Mouse (Mus musculus) olfactory bulb, adult 2 months (tissue): ENCODE data around the gene Nat9. TPM values are rescaled to one million over a fixed set of nuclear protein-coding genes. Genes with fewer than 3 reads are reported as not detected.
A peak's percentile ranks its signal among the peaks of the same experiment; 100 is the strongest.

Experiments
- H3K27ac ChIP-seq: fragments of 200-500 bp; 2 replicates; pipeline ENCODE4 v1.5.1; 2012; ENCODE audit warnings: low read depth, low read length; ENCODE audit not compliant: insufficient read depth
- H3K4me1 ChIP-seq: fragments of 200-500 bp; 2 replicates; pipeline ENCODE4 v1.6.1; 2012; ENCODE audit warnings: low read length; ENCODE audit not compliant: control insufficient read depth, insufficient read depth
- H3K4me3 ChIP-seq: fragments of 200-500 bp; 2 replicates; pipeline ENCODE4 v1.5.1; 2012; ENCODE audit warnings: mild to moderate bottlenecking, low read depth, low read length, moderate library complexity; ENCODE audit not compliant: insufficient read depth
- CTCF ChIP-seq: fragments of 200-500 bp; IDR thresholded peaks from 2 replicates; pipeline ENCODE4 v1.5.1; 2012; ENCODE audit warnings: low read depth, mild to moderate bottlenecking, low read length, moderate library complexity; ENCODE audit not compliant: insufficient read depth
- POLR2A ChIP-seq: fragments of 200-500 bp; IDR thresholded peaks from 2 replicates; pipeline ENCODE4 v1.6.1; 2012; ENCODE audit warnings: mild to moderate bottlenecking, low read depth, low read length, moderate library complexity; ENCODE audit not compliant: insufficient read depth
- WGBS: fragments of 180-500 bp; shearing (Covaris S2); methylation state at CpG from one replicate; pipeline ENCODE4 v1.1.7; 2018; 5-methylcytosine and 5-hydroxymethylcytosine counted together
- polyA plus RNA-seq: library from polyadenylated mRNA; stranded (reverse); fragments of >200 nt; gene quantifications from 2 replicates; pipeline ENCODE4 v1.2.4, GENCODE M21; 2012; ENCODE audit warnings: low replicate concordance; ENCODE audit not compliant: missing spikeins, insufficient read depth, insufficient read length

Gene Nat9
- polyA plus RNA-seq, 1 experiment = not detected

- Histone ChIP-seq H3K4me1 (peaks cover 19% of the 10 kb centered on the region), H3K4me3 (no peak overlapping the region), H3K27ac (no peak overlapping the region)
- TF ChIP-seq CTCF (no peak), POLR2A (no peak)
- 72% methylated on average over 18 of the region's 18 CpGs for WGBS
Observed at GRCm38 (mm10) chr11:115217439-115218410, 30.1 kb upstream of the Nat9 start.

GRCm38 (mm10) chr11:115215123-115215522 lies 27.5 kb upstream of the Nat9 start:
- Histone ChIP-seq H3K4me3 (no peak overlapping the region), H3K27ac (no peak overlapping the region), H3K4me1 (peaks cover 26% of the 10 kb centered on the region)
- TF ChIP-seq POLR2A = no peak
- no peak for TF ChIP-seq CTCF
- WGBS = 75% methylated on average over 5 of the region's 5 CpGs

DNA sequence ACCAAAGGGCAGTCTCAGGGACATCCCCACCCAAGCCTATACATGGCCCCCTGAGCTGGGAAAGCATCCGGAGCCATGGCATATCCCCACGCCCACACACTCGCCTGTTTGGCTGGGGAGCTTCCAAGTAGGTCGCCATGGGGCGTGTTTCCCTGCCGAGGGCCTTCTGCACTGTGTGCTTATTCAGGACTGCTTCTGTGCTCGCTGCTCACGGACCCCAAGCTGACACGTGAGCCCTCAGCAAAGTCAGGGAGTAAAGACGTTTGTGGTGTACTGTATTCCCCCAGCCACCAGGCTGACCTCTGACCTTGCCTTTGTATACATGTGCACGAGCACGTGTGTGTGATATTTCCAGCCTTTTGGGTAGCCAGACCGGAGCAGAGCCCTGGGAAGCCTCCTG lies 24.5 kb upstream of the Nat9 start:
- no peak for TF ChIP-seq POLR2A
- TF ChIP-seq CTCF = peak; percentile 7; the same call in 1 of the 2 replicates
- H3K4me3 ChIP-seq = no peak overlapping the region
- H3K4me1 ChIP-seq = peaks cover 31% of the 10 kb centered on the region

DNA sequence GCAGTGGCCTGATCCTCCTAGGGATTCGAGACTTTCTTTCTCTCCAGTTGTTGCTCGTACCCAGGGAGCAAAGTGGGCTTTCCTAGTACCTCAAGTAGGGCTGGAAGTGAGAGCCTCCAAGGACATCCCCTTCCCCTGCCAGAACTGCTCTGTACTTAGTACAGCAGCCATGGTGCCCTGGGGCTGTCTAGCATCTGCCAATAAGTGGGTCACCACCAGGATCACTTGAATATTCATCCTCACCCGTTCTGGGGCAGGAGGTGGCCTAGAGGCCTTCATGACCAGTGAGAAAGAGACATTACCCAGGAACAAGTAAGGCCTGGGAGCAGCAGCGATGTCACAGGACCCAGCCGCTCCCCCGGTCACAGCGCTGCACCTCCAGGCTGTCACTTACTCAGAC lies 22.3 kb upstream of the Nat9 start:
- TF ChIP-seq POLR2A = no peak
- no peak for TF ChIP-seq CTCF
- peaks cover 45% of the 10 kb centered on the region for H3K4me1 ChIP-seq
- H3K27ac ChIP-seq = 0 out of 2 replicates have a peak overlapping the region, but pooled peaks have one; percentile 3
- H3K4me3 ChIP-seq = no peak overlapping the region
- 78% methylated on average over 7 of the region's 7 CpGs for WGBS

More for the DNA sequence above, 24.5 kb upstream of the Nat9 start:
- 43% methylated on average over 13 of the region's 13 CpGs for WGBS
- H3K27ac ChIP-seq = no peak overlapping the region; the same call in 1 of the 2 replicates

GRCm38 (mm10) chr11:115208776-115209732 lies 21.4 kb upstream of the Nat9 start:
- Histone ChIP-seq H3K27ac (peak overlapping the region; percentile 11; the same call in 1 of the 2 replicates), H3K4me1 (peaks cover 45% of the 10 kb centered on the region), H3K4me3 (no peak overlapping the region)
- TF ChIP-seq POLR2A (no peak), CTCF (no peak)
- 81% methylated on average over 25 of the region's 25 CpGs for WGBS

GRCm38 (mm10) chr11:115208126-115208525 lies 20.5 kb upstream of the Nat9 start:
- H3K4me3 ChIP-seq = no peak overlapping the region
- 79% methylated on average over 12 of the region's 12 CpGs for WGBS
- no peak overlapping the region for H3K27ac ChIP-seq

GRCm38 (mm10) chr11:115202756-115203155 lies 15.1 kb upstream of the Nat9 start:
- WGBS = 95% methylated on average over 9 of the region's 9 CpGs
- Histone ChIP-seq H3K4me3 (no peak overlapping the region), H3K4me1 (peaks cover 14% of the 10 kb centered on the region), H3K27ac (no peak overlapping the region)
- TF ChIP-seq CTCF (no peak), POLR2A (no peak)

More at GRCm38 (mm10) chr11:115208126-115208525, 20.5 kb upstream of the Nat9 start:
- TF ChIP-seq POLR2A (no peak), CTCF (no peak)
- peaks cover 45% of the 10 kb centered on the region for H3K4me1 ChIP-seq

DNA sequence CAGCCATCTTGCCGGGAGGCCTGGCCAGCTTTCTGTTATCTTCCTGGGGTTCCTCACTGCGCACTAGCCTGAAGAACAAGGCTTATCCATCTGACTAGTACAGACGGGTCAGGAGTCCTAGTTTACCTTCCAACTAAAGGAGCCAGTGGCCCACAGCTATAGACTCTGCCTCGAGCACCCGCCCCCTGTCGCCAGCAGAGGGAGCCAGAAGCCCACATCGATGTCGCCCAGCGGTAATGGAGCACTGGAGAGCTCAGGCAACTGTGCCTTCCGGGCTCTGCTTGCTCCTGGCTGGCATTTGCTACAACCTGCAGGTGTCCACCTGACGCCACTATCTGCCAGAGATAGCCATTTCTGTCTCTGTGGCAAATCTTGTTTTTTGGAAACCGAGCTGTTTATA lies 14.7 kb upstream of the Nat9 start:
- Histone ChIP-seq H3K4me3 (no peak overlapping the region), H3K27ac (no peak overlapping the region), H3K4me1 (peaks cover 14% of the 10 kb centered on the region)
- WGBS = 15% methylated on average over 12 of the region's 12 CpGs
- TF ChIP-seq POLR2A (no peak), CTCF (peak; percentile 88)
